Mouse (Mus musculus) kidney, postnatal 0 days (tissue): Measurements from ENCODE around the gene Tcl1b4. TPM values are rescaled to one million over a fixed set of nuclear protein-coding genes. Genes with fewer than 3 reads are reported as not detected.
"Not testable (repeated sequence)": the region's sequence is repeated elsewhere in the genome, so short reads cannot be mapped to it uniquely, and the experiment has no call there.

Source experiments
- ATAC-seq: fragments of 200-750 bp; cut with Nextera tagmentation; replicated peaks from 2 replicates; pipeline ENCODE4 v1.8.0; 2017; ENCODE audit warnings: low read depth, moderate number of reproducible peaks, moderate TSS enrichment, moderate library complexity; ENCODE audit not compliant: low FRiP score
- DNase-seq: peaks from one replicate; pipeline ENCODE4 v3.0.0-alpha.2; 2016; ENCODE audit warnings: low spot score
- H3K27ac ChIP-seq: fragments of 300-500 bp; sonication (generic); 2 replicates; pipeline ENCODE4 v1.5.1; 2014; ENCODE audit warnings: mild to moderate bottlenecking
- H3K27me3 ChIP-seq: fragments of 300-500 bp; sonication (generic); 2 replicates; pipeline ENCODE4 v1.6.1; 2014; ENCODE audit warnings: low read length, mixed read lengths; ENCODE audit not compliant: insufficient read depth
- H3K36me3 ChIP-seq: fragments of 300-500 bp; sonication (generic); 2 replicates; pipeline ENCODE4 v1.6.1; 2014; ENCODE audit warnings: low read length, mixed read lengths; ENCODE audit not compliant: insufficient read depth
- H3K4me1 ChIP-seq: fragments of 300-500 bp; sonication (generic); replicated peaks from 2 replicates; pipeline ENCODE4 v1.6.1; 2014; ENCODE audit warnings: antibody characterized with exemption, low read length, mixed read lengths; ENCODE audit not compliant: insufficient read depth
- H3K4me2 ChIP-seq: fragments of 300-500 bp; sonication (generic); 2 replicates; pipeline ENCODE4 v1.6.1; 2014; ENCODE audit warnings: mild to moderate bottlenecking, low read length, moderate library complexity, mixed read lengths
- H3K4me3 ChIP-seq: fragments of 300-500 bp; sonication (generic); replicated peaks from 2 replicates; pipeline ENCODE4 v1.5.1; 2014; ENCODE audit warnings: low read depth, low read length
- H3K9ac ChIP-seq: fragments of 300-500 bp; sonication (generic); 2 replicates; pipeline ENCODE4 v1.6.1; 2014; ENCODE audit warnings: low read depth, low read length
- H3K9me3 ChIP-seq: fragments of 300-500 bp; sonication (generic); replicated peaks from 2 replicates; pipeline ENCODE4 v1.6.1; 2016; ENCODE audit warnings: low read length, inconsistent platforms, mixed read lengths
- CTCF ChIP-seq: IDR thresholded peaks from 2 replicates; pipeline ENCODE4 v1.5.1; 2016; ENCODE audit warnings: antibody characterized with exemption, low read depth, mild to moderate bottlenecking, moderate library complexity
- WGBS: fragments of 180-500 bp; shearing (Covaris S2); extraction: QIAGEN DNeasy Blood & Tissue Kit; methylation state at CpG from one replicate; pipeline ENCODE4 v1.1.7; 2014; 5-methylcytosine and 5-hydroxymethylcytosine counted together
- polyA plus RNA-seq: library from polyadenylated mRNA; unstranded; fragments of >200 nt; fragmentation: Nextera tagmentation; extraction: Ambion mirVana; gene quantifications from 2 replicates; pipeline ENCODE4 v1.2.1, GENCODE M21; 2015

The Tcl1b4 gene
- polyA plus RNA-seq, 1 experiment from 2014 or later = not detected

- H3K27me3 ChIP-seq, H3K27ac ChIP-seq, H3K9me3 ChIP-seq, DNase-seq, H3K4me3 ChIP-seq, H3K9ac ChIP-seq, ATAC-seq, H3K4me2 ChIP-seq, H3K36me3 ChIP-seq, H3K4me1 ChIP-seq: not testable (repeated sequence)
- WGBS = 51% methylated on average over 2 of the region's 2 CpGs
- peak; percentile 52; the same call in 1 of the 2 replicates for TF ChIP-seq CTCF
These were observed 12.8 kb upstream of the Tcl1b4 start for GRCm38 (mm10) chr12:105188980-105189379.

- H3K27ac ChIP-seq, H3K36me3 ChIP-seq, H3K9ac ChIP-seq, ATAC-seq, H3K4me3 ChIP-seq, H3K4me2 ChIP-seq, H3K4me1 ChIP-seq, H3K9me3 ChIP-seq, DNase-seq, H3K27me3 ChIP-seq: not testable (repeated sequence)
- WGBS = 90% methylated on average over 6 of the region's 6 CpGs
These were observed 11.0 kb upstream of the Tcl1b4 start, which contains the start of gene Tcl1b3 for GRCm38 (mm10) chr12:105190743-105191142. Tcl1b3 (plus strand) TSS chr12:105191043.

GRCm38 (mm10) chr12:105199684-105200497 is 1.9 kb upstream of the Tcl1b4 start:
- H3K27me3 ChIP-seq, H3K9ac ChIP-seq, ATAC-seq, H3K27ac ChIP-seq, H3K4me3 ChIP-seq, H3K9me3 ChIP-seq, H3K4me2 ChIP-seq, DNase-seq, H3K36me3 ChIP-seq, H3K4me1 ChIP-seq: not testable (repeated sequence)
- 69% methylated on average over 7 of the region's 7 CpGs for WGBS

GRCm38 (mm10) chr12:105207071-105207470 is 5.3 kb downstream of the Tcl1b4 start:
- Histone ChIP-seq H3K27me3 (no peaks in the 10 kb centered on the region), H3K9ac (no peak overlapping the region), H3K9me3 (no peaks in the 10 kb centered on the region), H3K4me1 (no peaks in the 10 kb centered on the region), H3K4me3 (no peak overlapping the region), H3K36me3 (no peaks in the 10 kb centered on the region), H3K27ac (no peak overlapping the region), H3K4me2 (no peak overlapping the region)
- TF ChIP-seq CTCF = no peak
- DNase-seq (no peak), ATAC-seq (no peak)
- 41% methylated on average over 1 of the region's 1 CpGs for WGBS

DNA sequence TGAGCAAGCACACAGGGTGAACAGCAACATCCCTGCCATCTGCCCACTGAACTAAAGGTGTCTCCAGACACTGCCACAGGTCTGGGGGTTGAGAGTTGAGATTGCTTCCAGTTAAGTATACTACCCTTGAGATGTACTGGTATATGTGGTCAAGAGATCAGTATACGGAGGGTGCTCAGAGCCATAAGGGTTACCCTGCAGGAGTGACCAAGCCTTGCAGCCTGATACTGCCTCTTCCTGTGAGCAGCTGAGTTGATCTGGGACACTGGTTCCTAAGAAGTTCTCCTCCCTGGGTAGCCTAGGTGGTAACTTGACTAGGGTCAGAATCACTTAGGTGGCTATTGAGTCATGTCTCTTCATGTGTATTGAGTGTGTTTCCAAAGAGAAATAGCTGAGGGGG is 6.7 kb downstream of the Tcl1b4 start:
- H3K9ac ChIP-seq = no peak overlapping the region
- no peaks in the 10 kb centered on the region for H3K9me3 ChIP-seq
- no peaks in the 10 kb centered on the region for H3K4me1 ChIP-seq
- no peak overlapping the region for H3K27ac ChIP-seq
- no peak for DNase-seq
- H3K4me2 ChIP-seq = no peak overlapping the region
- H3K4me3 ChIP-seq = no peak overlapping the region
- 85% methylated on average over 1 of the region's 1 CpGs for WGBS
- H3K27me3 ChIP-seq = no peaks in the 10 kb centered on the region
- no peak for ATAC-seq
- no peaks in the 10 kb centered on the region for H3K36me3 ChIP-seq
- no peak for TF ChIP-seq CTCF

- ATAC-seq = no peak
- Histone ChIP-seq H3K4me2 (no peak overlapping the region), H3K4me1 (no peaks in the 10 kb centered on the region), H3K4me3 (no peak overlapping the region), H3K9me3 (no peaks in the 10 kb centered on the region), H3K36me3 (no peaks in the 10 kb centered on the region), H3K27ac (no peak overlapping the region), H3K9ac (no peak overlapping the region), H3K27me3 (no peaks in the 10 kb centered on the region)
- WGBS = 96% methylated on average over 7 of the region's 7 CpGs
- no peak for DNase-seq
- TF ChIP-seq CTCF = no peak
These were observed 7.5 kb downstream of the Tcl1b4 start for GRCm38 (mm10) chr12:105209231-105209630.
